Mouse (Mus musculus) gastrocnemius, adult 8-10 months (tissue): ENCODE data around the gene BC005537. TPM values are rescaled to one million over a fixed set of nuclear protein-coding genes. Genes with fewer than 3 reads are reported as not detected.
"Not testable (repeated sequence)": the region's sequence is repeated elsewhere in the genome, so short reads cannot be mapped to it uniquely, and the experiment has no call there.

Experiments used
- DNase-seq, 2 experiments: peaks; one replicate each; pipeline ENCODE4 v3.0.0; 2022; ENCODE audit warnings: low spot score in 2 of 2
- total RNA-seq, 4 experiments: library from RNA; stranded (reverse); gene quantifications; 2 replicates each; pipeline ENCODE4 v1.2.4; 2022

BC005537 gene
- 10 to 100 TPM; 45.0 to 68.9 (median 57.9) TPM for total RNA-seq

DNA sequence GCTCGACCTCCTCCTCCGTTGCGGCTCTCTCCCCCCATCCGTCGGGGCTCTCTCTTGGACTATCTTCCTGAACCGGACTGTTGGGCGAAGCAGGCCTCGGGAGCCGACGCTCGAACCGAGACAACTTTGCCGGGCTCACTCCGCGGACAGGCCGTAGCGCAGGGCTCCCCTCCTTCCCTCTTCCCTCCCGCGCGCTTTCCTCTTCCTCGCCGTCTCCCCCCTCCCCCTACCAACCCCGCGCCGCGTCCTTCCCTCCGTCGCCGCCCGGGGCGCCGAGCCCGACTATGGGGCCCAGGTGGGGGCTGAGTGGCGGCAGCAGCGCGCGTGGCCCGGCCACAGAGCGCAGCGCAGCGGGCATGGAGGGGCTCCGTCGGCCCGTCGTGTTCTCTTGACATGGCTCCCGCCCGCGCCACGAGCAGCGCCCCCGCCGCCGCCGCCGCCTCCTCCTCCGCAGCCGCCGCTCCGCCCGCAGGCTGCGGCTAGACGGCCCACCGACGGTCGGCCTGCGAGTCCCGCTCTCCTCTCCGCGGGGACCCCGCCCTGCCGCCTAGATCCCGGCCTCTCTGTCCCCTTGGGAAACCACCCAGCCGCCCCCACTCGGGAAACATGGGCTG, at the start of gene BC005537:
Gene BC005537 (plus strand): TSS at position 350 of the 614 bp plus-strand sequence.
- DNase-seq = peak; percentile 13 to 32

- no peak for DNase-seq
These were observed 44.7 kb upstream of the BC005537 start for GRCm38 (mm10) chr13:24756756-24757155.

- no peak for DNase-seq
These were observed 43.5 kb upstream of the BC005537 start for GRCm38 (mm10) chr13:24757820-24758564.

DNA sequence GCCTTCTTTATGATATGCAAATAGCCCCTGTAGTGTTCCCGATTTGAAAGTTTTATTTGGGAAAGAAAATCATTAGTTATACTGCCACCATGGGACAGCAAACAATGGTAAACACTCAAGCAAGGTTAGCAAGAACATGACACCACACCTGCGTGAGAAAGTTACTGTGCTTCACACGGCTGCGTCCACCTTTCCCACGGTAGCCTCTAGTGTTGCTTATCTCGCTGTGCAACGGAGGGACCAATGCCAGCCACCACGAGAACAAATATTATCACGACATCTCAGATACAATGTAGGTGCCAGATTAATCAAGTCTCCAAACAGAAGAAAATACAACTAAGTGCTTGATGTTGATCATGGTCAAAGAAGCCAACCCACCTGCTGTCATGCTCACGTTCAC, 42.0 kb upstream of the BC005537 start:
- no peak for DNase-seq

- DNase-seq = no peak
These were observed 41.0 kb upstream of the BC005537 start for GRCm38 (mm10) chr13:24760351-24760870.

- no peak for DNase-seq
These were observed 40.4 kb upstream of the BC005537 start for GRCm38 (mm10) chr13:24761083-24761402.

DNA sequence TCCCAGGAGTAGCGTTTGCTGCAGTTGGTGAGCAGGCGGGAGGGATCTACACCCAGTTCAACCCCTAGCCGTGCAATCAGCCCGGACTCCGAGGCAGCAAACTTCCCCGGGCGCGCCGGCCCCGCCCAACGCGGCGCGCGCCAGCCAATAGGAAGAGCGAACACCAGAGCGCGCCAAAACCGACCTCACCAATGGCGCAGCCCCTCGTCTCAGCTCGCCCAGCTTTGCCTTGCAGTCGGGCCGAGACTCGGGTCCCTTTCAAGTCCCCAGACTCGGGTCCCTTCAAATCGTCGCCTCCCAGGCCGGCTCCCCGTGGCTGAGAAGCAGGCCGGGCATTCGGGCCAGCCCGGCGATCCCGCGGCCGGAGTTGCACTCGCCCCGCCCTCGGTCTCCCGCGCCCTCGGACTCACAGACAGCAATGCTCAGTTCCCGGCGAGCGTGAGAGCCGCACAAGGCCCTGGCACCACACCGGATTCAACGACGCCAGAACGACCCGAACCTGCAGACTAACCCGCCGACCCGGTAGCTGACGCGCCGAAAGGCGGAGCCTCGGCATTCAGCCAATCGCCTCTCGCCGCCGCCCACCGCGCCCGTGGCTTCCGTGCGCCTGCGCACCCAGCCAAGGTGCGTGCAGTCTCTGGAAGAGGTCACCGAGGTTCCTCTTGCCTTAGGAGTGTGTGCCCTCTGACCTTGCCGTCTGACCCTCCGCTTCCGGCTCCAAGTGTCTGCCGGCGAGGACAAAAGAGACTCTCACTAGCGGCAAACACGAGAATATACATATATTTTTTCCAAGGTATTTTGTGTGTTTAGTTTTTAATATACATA, 39.8 kb upstream of the BC005537 start, which contains the start of gene Gmnn:
Gene Gmnn (minus strand): TSS at position 521 of the 825 bp plus-strand sequence.
- DNase-seq = peak; percentile 74 to 80

- no peak for DNase-seq
These were observed 39.2 kb upstream of the BC005537 start for GRCm38 (mm10) chr13:24762254-24762653.

- not testable (repeated sequence) for DNase-seq
These were observed 33.6 kb upstream of the BC005537 start for GRCm38 (mm10) chr13:24767809-24768208.

GRCm38 (mm10) chr13:24771482-24771881, 30.0 kb upstream of the BC005537 start:
- not testable (repeated sequence) for DNase-seq

DNA sequence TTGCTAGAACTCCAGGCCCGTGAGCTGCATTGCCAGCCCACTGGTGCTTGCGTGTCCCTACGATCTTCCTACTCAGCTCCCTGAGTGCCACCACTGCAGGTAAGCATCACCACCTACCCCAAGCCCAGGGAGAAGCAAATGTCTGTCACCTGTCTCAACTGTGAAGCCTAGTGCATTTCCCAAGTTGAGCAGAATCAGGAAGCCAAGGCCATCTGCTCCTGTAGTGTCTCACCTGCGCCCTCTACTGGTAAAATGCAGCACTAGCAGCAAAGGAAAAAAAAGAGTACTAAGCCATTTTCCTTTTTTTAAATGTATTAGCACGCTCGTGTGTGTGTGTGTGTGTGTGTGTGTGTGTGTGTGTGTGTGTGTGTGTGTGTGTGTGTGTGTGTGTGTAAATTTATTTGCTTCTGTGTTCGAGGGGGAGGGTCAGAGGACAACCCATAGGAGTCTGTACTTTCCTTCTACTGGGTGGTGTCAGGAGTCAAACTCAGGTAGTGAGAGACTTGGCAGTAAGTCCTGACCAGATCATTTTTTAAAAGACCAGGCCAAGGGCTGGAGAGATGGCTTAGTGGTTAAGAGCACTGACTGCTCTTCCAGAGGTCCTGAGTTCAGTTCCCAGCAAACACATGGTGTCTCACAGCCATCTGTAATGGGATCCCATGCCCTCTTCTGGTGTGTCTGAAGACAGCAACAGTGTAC, 25.2 kb upstream of the BC005537 start:
- no peak for DNase-seq

DNA sequence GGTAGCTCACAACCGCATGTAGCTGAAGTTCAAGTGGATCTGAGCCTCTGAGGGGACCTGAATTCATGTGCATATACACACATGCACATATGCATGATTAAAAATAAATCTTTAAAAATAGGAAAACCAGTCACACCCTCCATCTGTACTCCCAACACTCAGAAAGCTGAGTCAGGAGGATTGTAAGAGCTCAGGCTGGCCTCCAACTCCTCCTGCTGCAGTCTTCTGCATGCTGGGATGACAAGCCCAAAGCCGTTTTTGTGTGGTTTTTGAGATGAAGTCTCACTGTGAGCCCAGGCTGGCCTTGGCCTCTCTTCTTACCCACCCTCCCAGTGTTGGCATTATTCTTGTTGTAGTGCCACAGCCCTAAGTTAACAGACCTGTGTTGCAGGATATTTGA, 23.4 kb upstream of the BC005537 start:
- no peak for DNase-seq

DNA sequence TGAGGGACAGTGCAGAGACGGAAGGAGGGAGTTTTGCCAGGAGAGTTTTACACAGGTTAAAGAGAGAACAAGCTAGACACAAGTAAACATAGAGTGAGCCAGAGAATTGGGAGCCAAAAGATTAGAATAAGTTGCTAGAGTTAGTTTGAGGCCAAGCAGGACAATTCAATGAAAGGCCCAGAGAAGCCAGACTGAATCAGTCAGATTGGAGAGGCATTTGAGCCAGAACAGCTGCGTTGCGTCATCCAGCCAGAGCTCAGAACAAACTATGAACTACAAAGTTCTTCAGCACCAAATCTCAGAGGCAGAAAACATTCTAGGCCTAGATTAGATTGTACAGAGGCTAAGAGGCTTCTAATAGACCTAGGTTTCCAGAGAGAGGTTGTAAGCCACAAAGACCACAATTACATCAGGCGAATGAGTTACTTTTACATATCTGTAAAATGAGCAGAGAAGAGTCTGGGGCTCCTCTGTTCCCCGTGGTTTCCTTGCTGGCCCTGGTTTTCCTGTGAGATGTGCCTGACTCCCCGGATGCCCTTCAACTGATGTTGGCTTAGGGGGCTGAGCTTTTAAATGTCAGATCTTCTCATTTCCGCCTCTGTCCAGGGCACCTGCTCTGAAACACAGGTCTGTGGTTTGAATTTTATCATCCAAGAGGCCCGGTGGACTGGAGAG, 22.6 kb upstream of the BC005537 start:
- DNase-seq = no peak

GRCm38 (mm10) chr13:24781916-24782315, 19.5 kb upstream of the BC005537 start:
- no peak for DNase-seq

GRCm38 (mm10) chr13:24786014-24786490, 15.4 kb upstream of the BC005537 start:
- no peak for DNase-seq

GRCm38 (mm10) chr13:24787477-24787876, 14.0 kb upstream of the BC005537 start:
- DNase-seq = no peak

- no peak for DNase-seq
These were observed 10.1 kb upstream of the BC005537 start for GRCm38 (mm10) chr13:24791349-24791748.

- no peak for DNase-seq
These were observed 8.9 kb upstream of the BC005537 start for GRCm38 (mm10) chr13:24792411-24793045.

GRCm38 (mm10) chr13:24798686-24799085, 2.8 kb upstream of the BC005537 start:
- no peak for DNase-seq

DNA sequence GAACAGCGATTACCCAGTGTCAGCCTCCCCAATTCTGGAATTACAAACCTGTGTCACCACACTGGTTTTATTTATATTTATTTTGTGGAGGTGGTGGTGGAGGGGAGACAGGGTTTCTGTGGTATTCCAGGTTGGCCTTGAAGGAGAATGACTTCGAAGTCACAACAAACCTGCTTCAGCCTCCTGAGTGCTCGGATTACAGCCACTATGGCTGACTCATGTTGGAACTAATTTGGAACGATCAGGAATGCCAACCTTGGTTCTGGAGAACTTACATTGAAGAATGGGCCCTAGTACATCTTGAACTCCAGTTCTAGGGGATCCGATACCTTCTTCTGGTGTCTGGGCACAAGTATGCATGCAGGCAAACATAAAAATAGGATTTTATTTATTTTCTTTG, 2.1 kb upstream of the BC005537 start:
- no peak for DNase-seq
